Mouse (Mus musculus) neural tube, embryonic 15.5 days (tissue): ENCODE measurements around the gene Zfp784. TPM values are rescaled to one million over a fixed set of nuclear protein-coding genes. Genes with fewer than 3 reads are reported as not detected.
"Not testable (repeated sequence)": the region's sequence is repeated elsewhere in the genome, so short reads cannot be mapped to it uniquely, and the experiment has no call there.

Experiments used
- ATAC-seq: fragments of 200-750 bp; cut with Nextera tagmentation; 2 replicates; pipeline ENCODE4 v1.8.0; 2017; ENCODE audit warnings: mild to moderate bottlenecking, moderate TSS enrichment, moderate library complexity; ENCODE audit not compliant: low FRiP score
- H3K27ac ChIP-seq: fragments of 300-500 bp; sonication (generic); replicated peaks from 2 replicates; pipeline ENCODE4 v1.5.1; 2015; ENCODE audit warnings: mild to moderate bottlenecking, inconsistent platforms
- H3K27me3 ChIP-seq: fragments of 300-500 bp; sonication (generic); replicated peaks from 2 replicates; pipeline ENCODE4 v1.6.1; 2015; ENCODE audit warnings: inconsistent platforms
- H3K36me3 ChIP-seq: fragments of 300-500 bp; sonication (generic); 2 replicates; pipeline ENCODE4 v1.6.1; 2015; ENCODE audit warnings: inconsistent platforms
- H3K4me1 ChIP-seq: fragments of 300-500 bp; sonication (generic); 2 replicates; pipeline ENCODE4 v1.6.1; 2015; ENCODE audit warnings: inconsistent platforms
- H3K4me2 ChIP-seq: fragments of 300-500 bp; sonication (generic); 2 replicates; pipeline ENCODE4 v1.6.1; 2015; ENCODE audit warnings: inconsistent platforms, mild to moderate bottlenecking, moderate library complexity
- H3K4me3 ChIP-seq: fragments of 300-500 bp; sonication (generic); replicated peaks from 2 replicates; pipeline ENCODE4 v1.5.1; 2015; ENCODE audit warnings: mild to moderate bottlenecking, inconsistent platforms
- H3K9ac ChIP-seq: fragments of 300-500 bp; sonication (generic); replicated peaks from 2 replicates; pipeline ENCODE4 v1.6.1; 2015; ENCODE audit warnings: mild to moderate bottlenecking, inconsistent platforms
- H3K9me3 ChIP-seq: fragments of 300-500 bp; sonication (generic); replicated peaks from 2 replicates; pipeline ENCODE4 v1.6.1; 2016; ENCODE audit warnings: inconsistent platforms
- WGBS: fragments of 180-500 bp; shearing (Covaris S2); methylation state at CpG from one replicate; pipeline ENCODE4 v1.1.7; 2015; ENCODE audit warnings: mixed read lengths; 5-methylcytosine and 5-hydroxymethylcytosine counted together
- polyA plus RNA-seq: library from polyadenylated mRNA; unstranded; fragments of >200 nt; fragmentation: Nextera tagmentation; extraction: Ambion mirVana; gene quantifications from 2 replicates; pipeline ENCODE4 v1.2.1, GENCODE M21; 2015

Zfp784 gene
- polyA plus RNA-seq, 1 experiment from 2014 or later = 9.0 TPM

GRCm38 (mm10) chr7:5017352-5017751 lies 20.9 kb downstream of the Zfp784 start:
- WGBS = 93% methylated on average over 16 of the region's 16 CpGs
- Histone ChIP-seq H3K36me3 (peaks cover 8% of the 10 kb centered on the region), H3K27me3 (no peaks in the 10 kb centered on the region), H3K9ac (no peak overlapping the region), H3K4me3 (no peak overlapping the region), H3K27ac (no peak overlapping the region), H3K4me2 (no peak overlapping the region), H3K9me3 (no peaks in the 10 kb centered on the region), H3K4me1 (peaks cover 37% of the 10 kb centered on the region)
- ATAC-seq = no peak

GRCm38 (mm10) chr7:5016920-5017319 lies 21.3 kb downstream of the Zfp784 start:
- H3K4me2 ChIP-seq = no peak overlapping the region
- no peak overlapping the region for H3K9ac ChIP-seq
- no peaks in the 10 kb centered on the region for H3K27me3 ChIP-seq
- ATAC-seq = no peak
- WGBS = 100% methylated on average over 2 of the region's 2 CpGs
- H3K36me3 ChIP-seq = peaks cover 9% of the 10 kb centered on the region
- H3K9me3 ChIP-seq = no peaks in the 10 kb centered on the region
- no peak overlapping the region for H3K27ac ChIP-seq
- peaks cover 33% of the 10 kb centered on the region for H3K4me1 ChIP-seq
- no peak overlapping the region for H3K4me3 ChIP-seq

GRCm38 (mm10) chr7:5016057-5016456 lies 22.2 kb downstream of the Zfp784 start:
- Histone ChIP-seq H3K27me3 (no peaks in the 10 kb centered on the region), H3K4me1 (peaks cover 25% of the 10 kb centered on the region), H3K27ac (peak overlapping the region; percentile 99), H3K36me3 (peaks cover 17% of the 10 kb centered on the region), H3K9me3 (no peaks in the 10 kb centered on the region), H3K4me3 (peak overlapping the region; percentile 72), H3K4me2 (peak overlapping the region; percentile 69), H3K9ac (peak overlapping the region; percentile 64)
- ATAC-seq = no peak
- 47% methylated on average over 3 of the region's 3 CpGs for WGBS

GRCm38 (mm10) chr7:5015118-5016001 lies 22.9 kb downstream of the Zfp784 start, which contains the start of gene Gm44973:
TSS of gene Gm44973 (plus strand) at chr7:5015496.
- under 1% methylated on average over 63 of the region's 76 CpGs for WGBS
- Histone ChIP-seq H3K27me3 (no peaks in the 10 kb centered on the region), H3K9ac (peak within 1 kb of the TSS; percentile 79), H3K27ac (peak within 1 kb of the TSS; percentile 99), H3K36me3 (peaks cover 24% of the 10 kb centered on the region), H3K4me1 (peaks cover 21% of the 10 kb centered on the region), H3K9me3 (no peaks in the 10 kb centered on the region), H3K4me3 (peak within 1 kb of the TSS; percentile 72), H3K4me2 (peak within 1 kb of the TSS; percentile 69)
- ATAC-seq = peak; percentile 79

GRCm38 (mm10) chr7:5014251-5015117 lies 23.8 kb downstream of the Zfp784 start, which contains the start of the genes Zfp524 and Fiz1:
TSS of gene Zfp524 (plus strand) at chr7:5014415.
TSS of gene Fiz1 (minus strand) at chr7:5014697.
- WGBS = under 1% methylated on average over 42 of the region's 42 CpGs
- Histone ChIP-seq H3K4me3 (peak within 1 kb of the TSS; percentile 72), H3K36me3 (peaks cover 32% of the 10 kb centered on the region), H3K9me3 (no peaks in the 10 kb centered on the region), H3K4me2 (peak within 1 kb of the TSS; percentile 69), H3K27me3 (no peaks in the 10 kb centered on the region), H3K9ac (peak within 1 kb of the TSS; percentile 79), H3K4me1 (peaks cover 19% of the 10 kb centered on the region), H3K27ac (peak within 1 kb of the TSS; percentile 99)
- peak; percentile 86 for ATAC-seq

GRCm38 (mm10) chr7:5012681-5013513 lies 25.3 kb downstream of the Zfp784 start:
- no peaks in the 10 kb centered on the region for H3K9me3 ChIP-seq
- ATAC-seq = no peak
- no peaks in the 10 kb centered on the region for H3K27me3 ChIP-seq
- H3K9ac ChIP-seq = no peak overlapping the region
- no peak overlapping the region for H3K27ac ChIP-seq
- H3K36me3 ChIP-seq = peaks cover 48% of the 10 kb centered on the region
- peak overlapping the region; percentile 69; the same call in 1 of the 2 replicates for H3K4me2 ChIP-seq
- no peak overlapping the region for H3K4me3 ChIP-seq
- WGBS = 94% methylated on average over 27 of the region's 27 CpGs
- H3K4me1 ChIP-seq = peaks cover 16% of the 10 kb centered on the region

GRCm38 (mm10) chr7:5008229-5008628 lies 30.0 kb downstream of the Zfp784 start:
- Histone ChIP-seq H3K4me2 (no peak overlapping the region), H3K36me3 (peaks cover 63% of the 10 kb centered on the region), H3K27ac (no peak overlapping the region), H3K4me1 (0 out of 2 replicates have a peak, but pooled peaks cover 2% of the 10 kb centered on the region), H3K9ac (no peak overlapping the region), H3K9me3 (no peaks in the 10 kb centered on the region), H3K4me3 (no peak overlapping the region), H3K27me3 (no peaks in the 10 kb centered on the region)
- ATAC-seq = no peak
- 95% methylated on average over 26 of the region's 26 CpGs for WGBS

GRCm38 (mm10) chr7:5002876-5003275 lies 35.4 kb downstream of the Zfp784 start:
- 71% methylated on average over 8 of the region's 8 CpGs for WGBS
- H3K4me2 ChIP-seq, ATAC-seq, H3K27ac ChIP-seq, H3K4me3 ChIP-seq, H3K9me3 ChIP-seq, H3K4me1 ChIP-seq, H3K9ac ChIP-seq, H3K27me3 ChIP-seq: not testable (repeated sequence)
- peaks cover 14% of the 10 kb centered on the region for H3K36me3 ChIP-seq

GRCm38 (mm10) chr7:4999876-5000275 lies 38.4 kb downstream of the Zfp784 start:
- ATAC-seq = no peak
- WGBS = 72% methylated on average over 2 of the region's 2 CpGs
- no peaks in the 10 kb centered on the region for H3K27me3 ChIP-seq
- H3K9me3 ChIP-seq = no peaks in the 10 kb centered on the region
- H3K27ac ChIP-seq = no peak overlapping the region
- H3K4me1 ChIP-seq = peaks cover 13% of the 10 kb centered on the region
- no peak overlapping the region for H3K4me3 ChIP-seq
- no peak overlapping the region for H3K4me2 ChIP-seq
- H3K9ac ChIP-seq = no peak overlapping the region
- no peaks in the 10 kb centered on the region for H3K36me3 ChIP-seq

- Histone ChIP-seq H3K4me2 (peak overlapping the region; percentile 77), H3K27me3 (no peaks in the 10 kb centered on the region), H3K36me3 (peaks cover 16% of the 10 kb centered on the region), H3K4me3 (peak overlapping the region; percentile 73), H3K9ac (peak overlapping the region; percentile 81), H3K27ac (peak overlapping the region; percentile 90), H3K9me3 (no peaks in the 10 kb centered on the region), H3K4me1 (peaks cover 41% of the 10 kb centered on the region)
- no peak for ATAC-seq
- 68% methylated on average over 6 of the region's 8 CpGs for WGBS
Observed at GRCm38 (mm10) chr7:4996934-4997333, 41.3 kb downstream of the Zfp784 start.
